Mouse (Mus musculus): ENCODE measurements at regions not wholly inside any gene's neighbourhood (a gene's known extent, or its start where the extent isn't known, plus 50 kb on each side); places are given as distances from the start of the nearest gene placed in this dataset.

DNA sequence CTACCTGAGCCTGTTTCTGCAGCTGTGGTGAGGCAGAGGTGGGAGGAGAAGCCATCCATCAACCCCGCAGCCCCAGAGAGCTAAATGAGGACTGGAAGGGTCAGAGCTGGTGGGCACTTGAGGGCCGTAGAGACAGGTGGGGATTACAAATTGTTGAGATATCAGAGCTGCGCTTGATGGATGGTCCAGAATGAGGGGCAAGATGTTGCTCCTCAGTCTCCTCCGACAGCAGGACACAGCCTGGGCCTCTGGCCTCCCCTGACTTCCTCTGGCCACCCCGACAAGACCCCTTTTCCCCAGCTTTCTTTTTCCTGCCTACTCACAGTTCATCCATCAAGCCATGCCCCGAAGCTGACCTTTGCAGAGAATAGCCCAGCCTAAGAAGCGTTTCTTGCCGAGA is 142.0 kb upstream of the Zfp703 start:
- intact Hi-C loops (cut with DNase I), result loop anchor here (5.0 kb wide), 1 partner anchor 142 kb away; the partner anchor contains the start of gene Zfp703

DNA sequence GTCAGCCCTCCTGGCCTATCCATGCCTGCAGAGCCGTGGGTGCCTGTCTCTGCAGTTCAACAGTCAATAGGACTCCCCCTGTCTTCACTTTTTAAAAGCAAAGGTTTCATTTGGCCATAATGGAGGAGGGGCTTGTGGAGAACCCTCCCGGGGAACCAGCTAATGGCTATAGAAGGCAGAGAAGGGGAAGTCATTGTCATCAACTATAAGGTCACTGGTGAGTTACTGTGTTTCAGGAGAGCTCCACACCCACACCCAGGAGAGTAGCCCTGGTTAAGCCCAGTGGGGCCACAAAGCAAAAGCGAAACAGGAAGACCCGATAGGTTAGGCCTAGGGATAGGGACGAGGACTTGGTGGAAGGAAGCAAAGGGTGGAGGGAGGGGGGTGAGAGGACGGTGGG is 141.5 kb upstream of the Zfp703 start:
- intact Hi-C loops (cut with DNase I), result loop anchor here (5.0 kb wide), 1 partner anchor 142 kb away; the partner anchor contains the start of gene Zfp703

DNA sequence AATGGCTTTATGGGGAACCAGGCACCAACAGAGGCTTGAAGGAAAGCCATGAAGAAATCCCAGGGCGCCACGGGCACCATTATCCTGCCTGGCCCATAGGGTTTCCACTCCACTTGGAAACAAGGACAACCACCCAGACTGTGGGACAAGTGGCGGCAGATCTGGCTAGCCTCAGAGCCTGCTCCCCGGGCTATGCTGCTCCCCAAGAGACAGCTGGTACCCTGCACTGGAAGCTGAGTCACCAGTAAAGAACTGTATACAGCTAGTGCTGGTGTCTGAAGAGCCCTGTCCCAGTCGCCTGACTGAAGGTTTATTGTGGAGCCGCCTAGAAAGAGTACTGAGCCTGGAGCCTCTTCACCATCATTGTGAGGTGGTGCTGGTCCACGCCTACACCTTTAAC is 140.6 kb upstream of the Zfp703 start:
- intact Hi-C loops (cut with DNase I), result loop anchor here (5.0 kb wide), 1 partner anchor 141 kb away; the partner anchor contains the start of gene Zfp703

DNA sequence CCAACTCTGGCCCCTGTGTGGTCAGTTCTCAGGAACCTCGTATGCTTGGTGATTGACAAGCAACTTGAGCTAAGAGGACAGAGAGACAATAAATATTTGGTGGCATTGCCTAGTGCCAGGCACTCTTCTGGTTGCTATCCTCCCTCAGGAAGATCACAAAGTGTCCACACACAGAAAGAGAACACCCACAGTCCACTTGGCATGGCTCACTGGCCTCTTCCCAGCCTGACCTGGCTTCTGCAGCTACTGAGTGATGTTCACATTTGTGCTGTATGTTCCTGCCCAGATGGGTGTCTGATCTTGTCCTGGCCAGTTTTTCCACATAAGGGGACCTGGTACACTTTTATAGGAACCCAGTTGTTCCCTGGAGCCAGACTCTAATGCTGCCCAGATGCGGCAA is 136.8 kb upstream of the Zfp703 start:
- intact Hi-C loops (cut with DNase I), result no loop called here

DNA sequence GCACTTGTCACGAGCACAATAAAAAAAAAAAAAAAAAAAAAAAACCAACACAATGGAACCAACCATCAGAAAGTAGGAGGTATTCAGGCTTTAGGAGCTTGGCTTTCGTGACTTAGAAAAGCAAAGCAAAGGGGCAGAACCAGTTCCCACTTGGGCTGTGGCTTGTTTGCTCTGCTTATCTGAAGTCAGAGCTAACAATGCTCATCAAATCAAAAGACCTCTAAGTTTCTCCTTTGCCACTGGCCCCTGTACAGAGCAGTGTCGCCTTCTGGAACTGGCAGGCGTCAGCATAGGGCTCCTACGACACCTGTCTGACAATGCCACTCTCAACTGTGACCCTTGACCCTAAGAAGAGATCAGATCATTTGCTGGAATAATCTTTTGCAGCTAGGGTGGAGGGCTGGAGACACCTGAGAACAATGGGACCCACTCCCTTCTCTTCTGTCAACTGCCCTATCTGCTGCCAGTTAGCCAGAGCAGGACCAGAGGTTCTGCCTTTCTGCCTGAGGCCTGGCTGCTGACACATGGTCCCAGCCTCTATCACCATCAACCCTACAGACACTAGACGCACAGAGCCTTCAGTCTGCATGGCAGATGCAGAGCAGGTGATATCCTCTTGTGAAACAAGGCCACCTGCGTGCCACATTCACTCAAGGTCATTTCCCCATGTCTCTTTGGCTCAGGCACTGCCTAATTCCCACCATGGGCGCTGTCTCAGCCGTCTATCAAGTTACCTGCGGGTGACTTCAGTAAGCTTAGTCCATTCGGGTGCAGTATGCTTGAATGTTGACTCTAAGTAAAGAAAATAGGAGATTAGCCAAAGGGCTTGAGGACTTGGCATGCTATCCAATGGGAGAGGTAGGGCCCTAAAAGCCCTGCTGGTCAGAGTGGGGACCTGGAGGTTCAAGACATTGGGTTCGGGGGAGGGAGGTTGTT is 136.1 kb upstream of the Zfp703 start:
- intact Hi-C loops (cut with DNase I), result no loop called here

DNA sequence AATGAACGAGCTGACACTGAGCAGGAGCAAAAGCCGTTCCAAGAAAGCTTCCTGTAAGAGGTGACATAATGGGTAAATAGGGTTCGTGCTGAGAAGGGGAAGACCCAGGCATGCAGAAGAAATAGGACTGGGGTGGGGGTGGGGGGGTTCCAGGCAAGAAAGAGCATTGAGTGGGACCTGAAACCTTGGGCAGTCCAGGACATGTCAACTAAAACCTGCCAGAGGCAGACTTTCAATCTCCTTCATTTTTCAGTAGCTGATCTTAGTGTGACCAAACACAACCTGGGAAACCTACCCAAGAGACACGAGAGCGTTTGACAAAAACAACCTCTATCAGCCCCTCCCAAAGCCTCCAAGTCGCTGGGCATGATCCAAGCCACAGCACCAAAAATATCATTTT is 133.4 kb upstream of the Zfp703 start:
- intact Hi-C loops (cut with DNase I), result no loop called here

DNA sequence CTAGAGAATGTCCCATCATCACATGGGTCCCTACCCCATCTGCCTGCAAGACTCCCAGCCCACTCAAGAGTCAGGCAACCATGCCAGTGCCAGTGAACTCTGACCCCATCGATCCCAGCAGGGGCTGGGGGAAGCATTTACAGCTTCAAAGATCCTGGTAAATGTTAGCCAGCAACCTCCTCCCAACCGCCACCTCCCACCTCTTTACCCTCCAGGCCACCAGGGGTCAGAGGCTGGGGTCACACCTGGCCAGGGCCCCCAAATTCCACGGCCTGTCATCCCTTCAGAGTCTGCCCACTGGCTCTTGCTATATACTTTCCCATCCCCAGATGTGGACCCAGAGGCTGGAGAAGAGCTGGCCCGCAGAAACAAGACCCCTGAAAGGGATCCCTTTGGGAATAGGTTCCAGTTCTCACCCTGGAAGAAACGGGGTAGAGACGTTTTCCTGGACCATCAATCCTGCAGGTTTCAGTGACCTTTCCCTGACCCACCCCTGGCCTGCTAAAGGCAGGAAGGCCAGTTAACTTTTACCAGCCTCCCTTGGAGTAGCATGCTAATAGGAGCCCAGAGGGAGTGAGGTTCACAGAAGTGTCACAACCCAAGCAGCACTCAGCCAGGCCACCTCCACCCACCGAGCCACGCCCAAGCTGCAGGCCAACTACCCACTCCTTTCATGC is 132.9 kb upstream of the Zfp703 start:
- intact Hi-C loops (cut with DNase I), result no loop called here

DNA sequence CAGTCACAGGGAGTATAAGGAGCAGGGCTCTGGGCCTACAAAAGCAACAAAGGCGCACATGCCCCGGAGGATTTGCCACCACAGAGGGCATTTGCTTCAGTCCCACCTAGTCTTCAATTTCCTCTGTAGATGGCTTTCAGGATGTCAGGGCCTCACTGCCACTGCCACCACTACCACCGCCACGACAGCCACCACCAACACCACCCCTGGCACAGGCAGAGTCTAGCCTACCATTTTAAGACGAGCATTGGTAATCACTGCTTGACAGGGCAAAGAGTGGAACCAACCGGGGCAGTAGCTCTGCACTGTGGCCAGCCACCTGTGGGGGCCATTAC is 132.3 kb upstream of the Zfp703 start:
- intact Hi-C loops (cut with DNase I), result no loop called here

DNA sequence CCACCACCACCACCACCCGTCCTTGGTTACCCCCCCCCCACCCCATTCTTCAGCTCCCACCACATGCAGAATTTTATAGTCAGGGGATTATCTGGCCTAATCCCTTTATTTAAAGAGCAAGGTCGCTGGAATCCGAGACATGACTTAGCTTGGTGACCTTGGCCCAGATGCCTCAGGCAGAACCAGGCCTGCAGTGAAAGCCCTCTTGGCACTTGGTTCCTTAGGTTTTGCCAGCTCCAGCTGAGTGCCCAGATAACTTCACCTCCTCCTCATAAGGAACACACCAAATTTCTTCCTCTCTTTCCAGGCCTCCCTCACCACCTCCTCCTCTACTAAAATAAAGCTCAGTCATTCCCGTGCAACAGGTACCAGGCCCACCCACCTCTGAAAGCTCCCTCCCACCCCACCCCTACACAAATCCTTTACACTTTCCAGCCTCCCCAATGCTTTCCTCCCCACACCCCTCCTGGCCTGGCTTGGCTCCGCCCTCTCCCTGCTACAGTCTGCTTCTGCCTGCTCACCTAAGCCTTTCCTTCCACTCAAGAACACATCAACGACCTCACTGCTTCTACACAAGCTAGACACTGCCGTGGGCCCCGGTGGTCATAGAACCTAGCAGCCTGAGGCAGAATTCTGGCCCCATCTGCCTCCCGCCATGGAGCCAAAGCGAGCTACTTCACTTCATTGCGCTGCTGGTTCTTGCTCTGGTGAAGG is 131.5 kb upstream of the Zfp703 start:
- intact Hi-C loops (cut with DNase I), result no loop called here

DNA sequence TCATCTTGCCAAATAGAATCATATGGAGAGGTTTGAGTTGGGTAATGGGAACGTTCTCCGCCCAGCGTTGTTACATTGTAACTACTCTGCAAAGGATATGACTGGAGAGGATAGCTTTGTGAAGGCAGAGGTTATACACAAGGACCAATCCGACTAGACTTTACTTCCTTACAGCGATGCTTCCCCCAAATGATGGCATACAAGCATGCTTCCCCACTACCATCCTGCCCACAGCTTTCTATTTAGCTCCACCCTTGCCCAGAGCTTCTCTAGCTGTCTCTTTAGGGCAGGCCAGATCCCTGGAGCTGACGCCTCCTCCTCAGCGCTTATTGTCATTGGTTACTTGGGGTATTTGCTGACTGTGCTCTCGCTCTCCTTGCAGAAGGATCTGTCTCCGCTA is 130.1 kb upstream of the Zfp703 start:
- intact Hi-C loops (cut with DNase I), result no loop called here

DNA sequence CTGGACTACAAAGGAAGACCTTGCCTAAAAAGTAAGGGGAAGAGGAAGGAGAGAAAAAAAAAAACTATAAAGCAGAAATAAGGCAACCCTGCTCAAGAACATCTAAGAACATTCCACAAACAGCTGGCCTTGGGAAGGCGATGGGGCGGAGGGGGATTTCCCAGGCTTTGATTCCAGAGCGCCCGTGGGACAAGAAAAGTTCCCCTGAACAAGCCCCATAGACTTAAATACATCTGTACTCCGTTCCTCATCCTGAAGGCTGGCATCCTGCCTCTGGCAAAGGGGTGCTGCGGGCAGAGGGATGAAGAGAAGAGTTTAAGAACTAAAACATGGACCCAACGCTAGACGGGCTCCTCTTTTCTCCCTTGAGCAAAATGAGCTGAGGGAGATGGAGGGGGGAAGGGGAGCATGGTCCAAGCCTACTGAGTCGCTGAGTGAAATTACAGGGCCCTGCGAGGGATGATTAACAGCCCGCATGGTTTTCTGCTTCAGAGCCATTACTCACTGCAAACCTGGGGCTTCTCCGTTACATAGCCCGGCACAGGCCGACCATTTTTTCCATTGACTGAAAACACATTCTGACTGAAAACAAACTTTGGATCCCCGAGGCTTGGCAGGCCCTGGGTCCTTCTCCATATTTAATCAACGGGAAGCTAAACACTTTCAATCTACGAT is 128.9 kb upstream of the Zfp703 start:
- intact Hi-C loops (cut with DNase I), result no loop called here

DNA sequence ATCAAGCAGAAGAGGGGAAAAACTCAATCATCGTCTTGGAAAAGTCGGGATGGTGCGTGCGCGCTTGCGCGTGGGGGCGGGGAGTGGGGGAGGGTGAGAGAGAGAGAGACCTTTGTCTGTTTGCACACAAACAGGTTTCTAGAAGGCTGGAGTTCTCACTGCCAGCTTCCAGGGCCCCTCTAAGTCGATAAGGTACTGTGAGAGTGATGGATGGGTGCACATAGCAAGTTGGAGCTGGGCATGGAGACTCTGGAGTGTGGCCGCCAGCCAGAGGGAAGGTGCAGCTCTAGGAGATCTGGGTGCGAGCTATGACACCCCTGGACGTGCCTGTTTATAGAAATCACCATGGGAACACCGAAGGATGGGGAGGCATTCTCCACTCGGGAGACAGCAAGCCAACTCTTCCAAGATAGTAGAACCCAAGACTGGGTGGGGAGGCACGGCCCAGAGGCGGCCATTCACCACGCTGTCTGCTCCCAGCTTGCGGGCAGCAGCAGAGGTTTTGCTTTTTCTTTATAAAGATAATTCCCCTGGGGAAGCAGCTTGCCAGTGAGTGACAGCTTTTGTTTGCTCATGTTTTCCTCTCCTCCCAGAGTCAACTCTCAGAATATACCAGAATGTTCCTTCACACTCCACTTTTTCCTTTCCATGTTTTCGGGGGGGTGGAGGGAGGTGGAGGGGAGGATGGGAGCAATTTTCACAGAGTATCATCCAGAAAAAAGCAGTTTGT is 128.0 kb upstream of the Zfp703 start:
- intact Hi-C loops (cut with DNase I), result no loop called here

DNA sequence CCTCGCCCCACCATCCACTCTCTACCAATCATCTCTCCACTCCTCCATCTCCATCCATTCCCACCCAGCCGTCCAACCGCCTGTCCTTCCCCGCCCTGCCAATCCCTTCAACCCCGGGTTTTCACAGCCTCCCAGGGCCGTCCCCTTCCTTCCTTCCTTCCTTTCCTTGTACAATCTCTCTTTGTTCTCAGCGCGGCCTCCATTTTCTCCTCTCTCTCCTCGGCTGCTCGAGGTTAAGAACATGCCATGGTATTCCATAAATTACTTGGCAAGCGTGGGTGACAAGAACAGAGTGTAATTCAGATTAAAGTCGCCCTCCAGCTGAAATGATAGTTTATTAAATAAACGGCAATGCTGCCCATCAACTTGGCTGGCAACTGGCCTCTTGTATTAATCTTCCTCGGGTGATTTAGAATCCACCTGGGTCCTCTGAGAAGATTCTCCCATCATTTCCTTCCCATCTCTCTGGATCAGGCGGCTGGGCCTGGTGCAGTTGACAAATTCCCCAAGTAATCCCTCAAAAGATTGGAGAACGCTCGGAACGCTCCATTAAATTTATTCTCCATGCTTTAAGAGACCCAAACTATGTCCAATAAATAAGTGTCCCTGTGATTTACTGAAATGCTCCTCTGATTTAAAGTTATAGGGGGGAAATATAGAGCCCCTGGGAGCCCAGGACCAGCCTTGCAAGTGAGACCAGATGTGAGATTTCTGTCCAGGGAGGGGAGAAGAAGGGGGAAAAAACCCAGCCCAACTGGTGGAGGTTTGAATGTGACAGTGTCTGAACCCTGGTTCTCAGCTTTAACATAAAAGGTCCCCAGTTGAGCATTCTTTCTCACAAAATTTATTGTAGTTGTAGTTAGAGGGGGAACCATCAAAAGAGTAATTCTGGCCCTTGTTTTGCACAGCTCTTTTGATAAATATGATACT is 125.0 kb upstream of the Zfp703 start:
- intact Hi-C loops (cut with DNase I), result no loop called here

DNA sequence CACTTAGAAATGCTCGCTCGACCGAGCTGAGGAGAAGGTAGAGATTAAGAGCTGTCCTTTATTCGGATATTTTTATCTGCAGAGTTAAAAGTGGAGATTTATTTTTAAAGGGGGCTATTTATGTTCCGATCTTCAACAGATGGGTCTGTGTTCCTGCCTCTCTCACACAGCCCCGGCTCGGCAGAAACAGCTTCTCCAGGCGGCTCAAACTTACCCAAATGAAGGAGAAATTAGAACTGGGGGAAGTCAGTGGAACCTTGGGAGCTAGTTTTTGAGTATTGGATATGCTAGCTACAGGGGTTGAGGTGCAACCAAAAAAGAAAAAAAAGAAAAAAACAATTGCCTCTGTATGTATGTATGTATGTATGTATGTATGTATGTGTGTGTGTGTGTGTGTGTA is 124.2 kb upstream of the Zfp703 start:
- intact Hi-C loops (cut with DNase I), result no loop called here

DNA sequence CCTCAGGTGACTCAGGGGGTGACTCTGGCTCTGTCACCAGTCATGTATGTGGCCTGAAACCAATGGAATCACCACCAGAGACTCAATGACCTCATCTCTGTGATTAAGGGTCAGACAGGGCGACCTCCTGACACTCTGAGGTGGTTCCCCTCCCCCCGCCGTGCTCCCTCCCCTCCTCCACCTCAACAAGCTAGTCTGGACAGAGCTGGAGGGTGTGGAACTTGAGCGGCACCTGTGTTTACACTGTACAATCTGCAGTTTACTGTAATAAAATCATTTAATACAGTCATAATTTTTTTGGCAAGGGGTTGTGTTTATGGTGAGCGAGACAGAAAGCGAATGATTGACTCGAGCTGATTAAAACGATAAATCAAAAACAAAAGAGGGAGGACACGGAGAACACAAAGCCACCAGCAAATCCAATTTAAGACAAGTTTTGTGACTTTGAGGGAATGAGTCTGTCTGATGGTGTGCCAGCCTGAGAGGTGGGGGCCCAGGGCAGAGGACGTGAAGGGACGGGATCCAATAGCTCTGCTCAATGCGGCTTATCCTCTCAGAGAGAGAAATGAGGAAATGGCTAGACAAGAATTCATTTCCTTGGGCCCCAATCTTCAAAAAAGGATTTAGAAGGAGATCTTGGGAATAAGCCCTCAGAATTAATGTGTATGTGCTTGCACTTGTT is 122.4 kb upstream of the Zfp703 start:
- intact Hi-C loops (cut with DNase I), result no loop called here

DNA sequence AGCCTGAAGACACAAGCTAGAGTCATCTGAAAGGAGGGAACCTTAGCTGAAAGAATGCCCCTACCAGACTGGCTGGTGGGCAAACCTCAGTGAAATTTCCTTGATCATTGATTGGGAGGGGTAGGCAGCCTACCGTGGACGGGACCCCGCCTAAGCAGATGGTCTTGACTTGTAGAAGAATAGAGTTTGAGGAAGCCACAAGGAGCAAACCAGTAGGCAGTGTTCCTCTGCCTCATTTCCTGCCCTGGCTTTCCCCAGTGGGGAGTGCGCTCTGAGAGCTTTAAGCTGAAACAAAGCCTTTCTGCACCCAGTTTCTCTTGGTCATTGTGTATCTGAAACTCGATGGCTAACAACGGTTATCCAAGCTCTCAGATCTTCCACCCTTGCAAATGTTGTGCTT is 121.9 kb upstream of the Zfp703 start:
- intact Hi-C loops (cut with DNase I), result no loop called here

DNA sequence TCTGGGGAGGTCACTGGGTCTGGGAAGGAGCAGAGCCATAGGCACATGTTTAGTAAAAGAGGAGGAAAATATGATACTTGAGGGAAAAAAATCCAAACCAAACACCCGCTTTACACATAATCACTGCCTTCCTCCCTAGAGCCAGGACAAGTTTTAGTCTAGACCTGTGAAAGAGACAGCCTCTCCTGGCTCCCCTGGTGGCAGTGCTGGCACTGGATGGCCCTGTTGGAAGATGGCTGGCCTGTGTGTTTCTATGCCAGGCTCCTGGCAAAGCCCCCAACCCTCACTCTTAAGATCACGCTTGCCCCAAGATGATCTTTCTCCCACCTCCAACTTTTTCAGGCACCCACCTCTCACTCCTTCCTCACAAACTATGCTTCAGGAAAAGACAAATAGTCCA is 112.6 kb upstream of the Zfp703 start:
- intact Hi-C loops (cut with DNase I), result no loop called here

DNA sequence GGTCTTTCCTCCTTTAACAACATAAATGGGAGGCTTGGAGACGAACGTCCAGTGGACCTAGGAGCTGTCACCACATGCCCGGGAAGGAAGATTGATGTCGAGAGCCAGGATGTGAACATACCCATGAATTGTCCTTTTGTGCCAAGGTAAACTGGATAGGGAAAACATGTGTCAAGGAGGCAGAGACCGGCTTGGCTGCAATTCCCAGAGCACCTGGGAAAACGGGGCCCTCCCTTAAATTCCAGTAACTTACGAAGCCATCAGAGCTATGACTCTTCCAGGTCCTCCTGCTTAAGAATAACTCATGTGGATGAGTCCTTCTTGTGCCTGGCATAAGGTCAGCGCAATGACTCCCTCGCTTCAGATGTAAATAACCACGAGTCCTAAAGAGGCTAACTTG is 112.2 kb upstream of the Zfp703 start:
- intact Hi-C loops (cut with DNase I), result no loop called here

Data from adrenal gland (tissue).